Mouse (Mus musculus): ENCODE measurements around the gene Vmn1r120. TPM values are rescaled to one million over a fixed set of nuclear protein-coding genes. Genes with fewer than 3 reads are reported as not detected.

Vmn1r120 gene
- polyA plus RNA-seq (2017; shearing (Covaris generic)), result not detected

GRCm38 (mm10) chr7:21053684-21054083 lies at the start of gene Vmn1r120:
Gene Vmn1r120 (minus strand): TSS chr7:21053784.

GRCm38 (mm10) chr7:21098413-21098812 lies 44.8 kb upstream of the Vmn1r120 start, which contains the start of gene Vmn1r121:
Gene Vmn1r121 (minus strand): TSS chr7:21098513.

GRCm38 (mm10) chr7:21012355-21012754 lies 41.2 kb downstream of the Vmn1r120 start, which contains the start of gene Vmn1r119:
Gene Vmn1r119 (minus strand): TSS chr7:21012455.

Other genes starting within 250 kb of the Vmn1r120 start
- not detected for gene Vmn1r114, start 241.6 kb downstream of the Vmn1r120 start, polyA plus RNA-seq (2017; shearing (Covaris generic))
- not detected for gene Vmn1r115, start 208.8 kb downstream of the Vmn1r120 start, polyA plus RNA-seq (2017; shearing (Covaris generic))
- gene Vmn1r116, start 181.5 kb downstream of the Vmn1r120 start, polyA plus RNA-seq (2017; shearing (Covaris generic)), result not detected
- gene Vmn1r117, start 169.7 kb downstream of the Vmn1r120 start, polyA plus RNA-seq (2017; shearing (Covaris generic)), result not detected
- not detected for gene Vmn1r118, start 141.4 kb downstream of the Vmn1r120 start, polyA plus RNA-seq (2017; shearing (Covaris generic))
- not detected for gene Vmn1r119, start 41.3 kb downstream of the Vmn1r120 start, polyA plus RNA-seq (2017; shearing (Covaris generic))
- gene Vmn1r121, start 44.7 kb upstream of the Vmn1r120 start, polyA plus RNA-seq (2017; shearing (Covaris generic)), result not detected
- gene Vmn1r122, start 80.3 kb upstream of the Vmn1r120 start, polyA plus RNA-seq (2017; shearing (Covaris generic)), result not detected
- not detected for gene Vmn1r123, start 108.4 kb upstream of the Vmn1r120 start, polyA plus RNA-seq (2017; shearing (Covaris generic))
- gene Gm5157, start 136.6 kb upstream of the Vmn1r120 start, polyA plus RNA-seq (2017; shearing (Covaris generic)), result not detected
- gene Vmn1r124, start 206.8 kb upstream of the Vmn1r120 start, polyA plus RNA-seq (2017; shearing (Covaris generic)), result not detected
- gene Vmn1r125, start 218.4 kb upstream of the Vmn1r120 start, polyA plus RNA-seq (2017; shearing (Covaris generic)), result not detected
- gene Vmn1r126, start 247.7 kb upstream of the Vmn1r120 start, polyA plus RNA-seq (2017; shearing (Covaris generic)), result not detected

Data from CD4-positive, CD25-positive, alpha-beta regulatory T cell (primary cell).